ENCODE assay signal across 15 mouse cellular contexts in genomic region chr19:25149788-25150187, GRCm38 (mm10).
"Had no signal": no experiment of that assay in that cellular context is flagged by ENCODE, and none has a peak within 500 bp of the region (broad histone marks: within the 10 kb centered on the region; RNA-seq: fewer than 3 reads in every experiment).

No protein-coding gene starts in this region.

- H3K4me3 ChIP-seq: neural tube, embryonic 15.5 days; stomach, embryonic 15.5 days had no signal

- H3K9me3 ChIP-seq: neural tube, embryonic 15.5 days; stomach, embryonic 15.5 days had no signal

- H3K36me3 ChIP-seq: neural tube, embryonic 15.5 days; stomach, embryonic 15.5 days had no signal

- H3K4me1 ChIP-seq: stomach, embryonic 15.5 days had no signal

- H3K4me2 ChIP-seq: neural tube, embryonic 15.5 days; stomach, embryonic 15.5 days had no signal

- H3K27ac ChIP-seq: neural tube, embryonic 15.5 days; stomach, embryonic 15.5 days; stomach, postnatal 0 days had no signal

- DNase-seq: retina, postnatal 1 day; right cerebral cortex, adult 18-20 months; right cerebral cortex, postnatal 14 days; right cerebral cortex, postnatal 25 days; right cerebral cortex, postnatal 4 days; spleen, adult 18-20 months; thymus, adult 18-20 months; thymus, adult 2 months; thymus, postnatal 14 days; thymus, postnatal 25 days; thymus, postnatal 36 days; thymus, postnatal 4 days had no signal

- H3K9ac ChIP-seq: neural tube, embryonic 15.5 days; stomach, embryonic 15.5 days had no signal

- H3K27me3 ChIP-seq: neural tube, embryonic 15.5 days; stomach, embryonic 15.5 days had no signal
